Mouse (Mus musculus): Measurements from ENCODE around the gene Prmt3. TPM values are rescaled to one million over a fixed set of nuclear protein-coding genes. Genes with fewer than 3 reads are reported as not detected.

Gene Prmt3
- total RNA-seq, 4 experiments from 2014 or later, result 27.8 to 37.7 (median 30.8) TPM

Other genes with a start within 250 kb of the Prmt3 start
- not detected for gene Dbx1, start 141.5 kb upstream of the Prmt3 start, total RNA-seq (2022)
- gene Htatip2, start 19.2 kb upstream of the Prmt3 start, total RNA-seq (2022), result 10 to 100 TPM; 15.7 to 19.3 (median 16.5) TPM
- gene Slc6a5, start 131.8 kb downstream of the Prmt3 start, total RNA-seq (2022), result under 1 TPM in 3 of 4 experiments, not detected in 1; 0.09 to 0.15 (median 0.14) TPM
- 10 to 100 TPM; 60.2 to 67.6 (median 63.0) TPM for gene Nell1, start 196.5 kb downstream of the Prmt3 start, total RNA-seq (2022)

All from left cerebral cortex, adult 8-10 months (tissue).